Mouse (Mus musculus) T-helper 2 cell (primary cell): ENCODE measurements around the gene Fam186b.

Experiments
- in situ Hi-C: fragments of 300-600 bp; cut with MboI, MseI; formaldehyde crosslinking; loops from one replicate; pipeline ENCODE4 v1.15.1; 2025; ENCODE audit warnings: high pct_unique_total_duplicates

Gene Fam186b

GRCm38 (mm10) chr15:99225081-99225810, 70.4 kb downstream of the Fam186b start:
- in situ Hi-C loops = loop anchor here (25.0 kb wide), 1 partner anchor 663 kb away; the partner anchor contains the start of genes 4930415O20Rik and Ccnt1

DNA sequence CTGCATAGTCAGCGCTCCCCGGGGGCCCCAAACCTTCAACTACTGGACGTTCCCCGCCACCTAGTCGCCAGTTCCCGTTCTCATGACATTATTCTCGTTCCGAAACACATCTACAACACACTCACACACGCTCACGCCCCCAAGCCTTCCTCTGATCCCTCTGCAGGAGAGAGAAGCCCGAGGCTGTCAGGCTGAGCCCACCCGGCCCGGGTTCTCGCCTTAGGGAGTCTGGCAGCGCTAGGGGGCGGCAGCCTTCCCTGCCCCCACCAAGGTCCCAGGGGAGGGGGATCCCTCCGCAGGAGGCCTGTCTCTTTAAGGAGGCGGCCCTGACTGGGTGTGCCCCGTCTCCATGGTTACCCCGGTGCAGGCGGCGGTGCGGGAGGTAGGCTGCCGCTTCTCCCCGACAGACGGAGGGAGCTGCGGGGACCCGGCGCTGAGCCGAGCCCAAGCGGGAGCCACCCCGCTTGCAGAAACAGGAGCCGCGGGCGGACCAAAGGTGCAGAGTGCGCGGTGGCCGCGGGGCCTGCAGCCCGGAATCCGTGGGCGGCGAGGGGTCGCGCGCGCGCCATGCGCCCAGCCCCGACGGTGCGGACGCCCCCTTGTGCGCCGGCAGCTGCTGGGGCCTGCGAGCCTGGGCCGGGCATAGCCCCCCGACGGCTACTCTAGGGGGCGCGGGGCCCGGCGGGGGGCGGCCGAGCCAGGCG, 71.3 kb downstream of the Fam186b start, which contains the start of gene Kcnh3:
Gene Kcnh3, plus strand, starts transcription at position 654 of the 704 bp plus-strand sequence.
- in situ Hi-C loops = no loop called here

DNA sequence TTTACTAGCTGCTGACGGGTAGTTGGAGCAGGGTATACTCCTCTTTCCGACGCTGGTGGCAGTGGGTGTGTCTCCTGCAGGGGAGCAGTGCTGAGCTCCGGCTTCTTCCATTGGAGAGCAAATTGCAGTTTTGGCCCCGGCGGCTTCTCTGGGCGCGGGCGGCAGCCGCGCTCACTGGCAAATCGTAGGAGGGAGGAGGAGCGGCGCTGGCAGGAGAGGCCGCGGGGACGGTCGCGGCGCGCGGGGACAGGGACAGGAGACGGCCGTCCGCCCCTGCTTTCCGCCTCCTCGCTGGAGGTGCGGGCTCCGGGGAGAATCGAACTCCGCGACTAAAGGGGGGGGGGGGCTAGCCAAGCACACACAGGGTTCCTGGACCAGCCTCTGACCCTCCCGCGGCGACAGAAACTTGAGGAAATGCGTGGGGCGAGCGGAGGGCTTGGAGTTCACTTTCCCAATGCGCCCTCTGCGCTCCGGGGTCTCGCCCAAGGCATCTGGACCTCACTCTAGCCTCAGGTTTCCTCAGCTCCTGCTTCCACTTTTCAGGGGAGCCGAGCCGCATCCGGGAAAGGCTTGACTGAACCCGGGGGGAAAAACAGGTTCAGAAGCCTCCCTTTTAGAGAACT, 72.0 kb downstream of the Fam186b start:
- in situ Hi-C loops = no loop called here

DNA sequence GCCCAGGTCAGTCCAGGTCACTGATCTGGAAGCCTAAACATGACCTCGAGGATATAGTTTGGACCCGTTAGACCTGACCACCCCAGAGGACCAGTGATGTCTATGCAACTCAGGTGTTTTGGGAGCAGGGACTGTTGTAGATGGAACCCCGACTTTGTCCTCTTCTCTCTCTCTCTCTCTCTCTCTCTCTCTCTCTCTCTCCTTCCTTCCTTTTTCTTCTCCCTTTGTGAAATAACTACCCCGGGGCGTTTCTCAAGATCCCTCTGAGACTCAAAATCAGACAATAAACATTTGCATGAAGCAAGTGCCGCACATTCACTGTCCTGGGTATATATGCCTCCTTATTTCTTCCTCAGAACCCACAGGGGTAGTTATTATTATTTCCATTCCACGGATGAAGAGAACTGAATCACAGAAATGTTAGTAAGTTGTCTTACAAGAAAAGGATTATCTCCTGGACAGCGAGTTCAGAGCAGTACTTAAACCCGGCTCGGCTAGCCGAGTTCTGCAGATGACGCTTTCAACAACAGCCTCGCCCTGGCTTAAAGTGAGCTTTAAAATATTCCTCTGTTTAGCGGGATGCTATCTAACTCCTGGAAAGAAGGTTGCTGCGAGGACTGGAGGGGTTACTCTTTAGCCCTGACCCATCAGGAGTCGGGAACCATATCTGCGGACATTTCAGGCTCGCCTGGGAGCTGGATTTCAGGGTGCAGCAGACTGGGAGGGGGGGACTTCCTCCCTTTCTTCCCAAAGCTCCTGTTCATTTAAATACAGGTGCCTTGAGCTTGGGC, 72.7 kb downstream of the Fam186b start:
- in situ Hi-C loops = no loop called here

- in situ Hi-C loops = no loop called here
Measured at GRCm38 (mm10) chr15:99221315-99221952, 74.3 kb downstream of the Fam186b start.
